Mouse (Mus musculus) forebrain, embryonic 13.5 days (tissue): Measurements from ENCODE around the gene Vps41. TPM values are rescaled to one million over a fixed set of nuclear protein-coding genes. Genes with fewer than 3 reads are reported as not detected.

Source experiments
- ATAC-seq: fragments of 200-750 bp; cut with Nextera tagmentation; 2 replicates; pipeline ENCODE4 v1.8.0; 2017
- H3K27ac ChIP-seq: fragments of 300-500 bp; sonication (generic); 2 replicates; pipeline ENCODE4 v1.5.1; 2015; ENCODE audit warnings: inconsistent platforms, mild to moderate bottlenecking, moderate library complexity
- H3K27me3 ChIP-seq: fragments of 300-500 bp; sonication (generic); 2 replicates; pipeline ENCODE4 v1.6.1; 2015; ENCODE audit warnings: mild to moderate bottlenecking, inconsistent platforms
- H3K36me3 ChIP-seq: fragments of 300-500 bp; sonication (generic); 2 replicates; pipeline ENCODE4 v1.6.1; 2015; ENCODE audit warnings: mild to moderate bottlenecking, inconsistent platforms; ENCODE audit not compliant: poor library complexity, severe bottlenecking
- H3K4me1 ChIP-seq: fragments of 300-500 bp; sonication (generic); 2 replicates; pipeline ENCODE4 v1.6.1; 2015; ENCODE audit warnings: inconsistent platforms
- H3K4me2 ChIP-seq: fragments of 300-500 bp; sonication (generic); 2 replicates; pipeline ENCODE4 v1.6.1; 2015; ENCODE audit warnings: inconsistent platforms, mild to moderate bottlenecking, moderate library complexity
- H3K4me3 ChIP-seq: fragments of 300-500 bp; sonication (generic); 2 replicates; pipeline ENCODE4 v1.5.1; 2015; ENCODE audit warnings: mild to moderate bottlenecking, inconsistent platforms
- H3K9ac ChIP-seq: fragments of 300-500 bp; sonication (generic); 2 replicates; pipeline ENCODE4 v1.6.1; 2015; ENCODE audit warnings: mild to moderate bottlenecking, inconsistent platforms
- H3K9me3 ChIP-seq: fragments of 300-500 bp; sonication (generic); replicated peaks from 2 replicates; pipeline ENCODE4 v1.6.1; 2016; ENCODE audit warnings: inconsistent platforms
- WGBS: fragments of 180-500 bp; shearing (Covaris S2); methylation state at CpG from one replicate; pipeline ENCODE4 v1.1.7; 2015; 5-methylcytosine and 5-hydroxymethylcytosine counted together
- polyA plus RNA-seq: library from polyadenylated mRNA; unstranded; fragments of >200 nt; fragmentation: Nextera tagmentation; extraction: Ambion mirVana; gene quantifications from 2 replicates; pipeline ENCODE4 v1.2.1, GENCODE M21; 2015

Gene Vps41
- polyA plus RNA-seq, 1 experiment from 2014 or later = 90.3 TPM

DNA sequence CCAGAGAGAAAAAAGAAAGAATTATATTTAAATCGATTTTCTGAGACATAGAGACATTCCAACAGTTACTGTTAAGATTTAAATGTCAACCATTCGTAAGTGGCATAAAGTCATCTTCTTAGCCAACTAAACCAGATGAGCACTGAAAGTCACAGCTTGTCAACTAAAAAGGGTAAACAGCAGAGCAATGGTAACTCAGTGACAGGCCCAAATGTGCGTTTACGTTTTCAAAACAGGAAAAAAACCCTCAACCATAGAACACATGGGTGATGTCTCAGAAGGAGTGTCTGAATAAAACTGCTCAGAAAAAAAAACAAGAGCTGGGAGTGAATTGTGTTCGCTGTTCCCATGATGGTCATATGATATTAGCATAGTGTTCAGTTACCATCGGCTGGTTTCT, 186.5 kb downstream of the Vps41 start:
- Histone ChIP-seq H3K36me3 (no peaks in the 10 kb centered on the region), H3K9ac (no peak overlapping the region), H3K4me2 (no peak overlapping the region), H3K9me3 (no peaks in the 10 kb centered on the region), H3K27me3 (no peaks in the 10 kb centered on the region), H3K4me3 (no peak overlapping the region), H3K4me1 (peaks cover 7% of the 10 kb centered on the region), H3K27ac (no peak overlapping the region)
- WGBS = 93% methylated on average over 6 of the region's 6 CpGs
- ATAC-seq = no peak

DNA sequence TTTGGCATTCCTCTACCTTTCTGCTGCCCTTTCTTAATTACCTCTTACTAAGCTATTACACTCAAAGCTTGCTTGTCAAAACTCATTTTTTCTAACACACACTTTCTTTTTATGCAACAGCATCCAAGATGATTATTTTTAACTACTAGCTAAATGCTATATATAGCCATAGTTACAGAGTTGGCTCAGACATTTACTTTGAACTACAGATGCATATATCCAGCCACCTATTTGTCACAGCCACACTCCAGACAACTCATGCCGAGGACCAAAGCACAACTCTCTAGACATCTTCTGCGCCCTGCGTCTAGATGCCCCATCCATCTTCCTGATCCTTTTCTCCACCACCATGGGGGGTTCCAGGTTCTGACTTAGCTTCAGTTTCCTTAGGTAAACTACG, 197.7 kb downstream of the Vps41 start:
- no peak for ATAC-seq
- no peak overlapping the region for H3K4me2 ChIP-seq
- no peak overlapping the region for H3K4me3 ChIP-seq
- no peaks in the 10 kb centered on the region for H3K27me3 ChIP-seq
- WGBS = 89% methylated on average over 4 of the region's 4 CpGs
- no peaks in the 10 kb centered on the region for H3K9me3 ChIP-seq
- H3K9ac ChIP-seq = no peak overlapping the region
- no peaks in the 10 kb centered on the region for H3K36me3 ChIP-seq
- no peak overlapping the region for H3K27ac ChIP-seq
- no peaks in the 10 kb centered on the region for H3K4me1 ChIP-seq

Other genes with a start within 250 kb of the Vps41 start
- 17.9 and 21.8 TPM in 2 replicates for gene Amph, start 230.9 kb downstream of the Vps41 start, polyA plus RNA-seq